Mouse (Mus musculus): ENCODE measurements around the gene Arl4a.

Arl4a gene

DNA sequence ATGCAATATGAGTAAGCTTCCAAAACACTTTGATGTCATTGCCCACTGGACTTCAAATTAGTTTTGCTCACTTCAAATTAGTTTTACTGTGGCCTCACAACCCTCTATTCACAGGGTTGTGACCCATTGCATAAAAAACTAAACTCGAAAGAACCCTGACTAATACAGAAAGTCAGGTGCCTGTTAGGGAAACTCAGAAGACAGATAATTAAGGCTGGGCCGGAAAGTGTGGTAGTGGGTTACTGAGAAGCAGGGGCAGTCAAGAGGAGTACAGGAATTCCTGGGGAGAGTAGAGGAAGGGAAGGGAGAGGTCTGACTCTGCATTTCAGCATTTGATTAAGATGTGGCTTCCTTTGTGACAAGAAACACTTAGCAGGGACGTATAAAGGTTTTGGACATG, 29.4 kb downstream of the Arl4a start:
- DNase-seq (ENCODE audit: low spot score) = no peak

DNA sequence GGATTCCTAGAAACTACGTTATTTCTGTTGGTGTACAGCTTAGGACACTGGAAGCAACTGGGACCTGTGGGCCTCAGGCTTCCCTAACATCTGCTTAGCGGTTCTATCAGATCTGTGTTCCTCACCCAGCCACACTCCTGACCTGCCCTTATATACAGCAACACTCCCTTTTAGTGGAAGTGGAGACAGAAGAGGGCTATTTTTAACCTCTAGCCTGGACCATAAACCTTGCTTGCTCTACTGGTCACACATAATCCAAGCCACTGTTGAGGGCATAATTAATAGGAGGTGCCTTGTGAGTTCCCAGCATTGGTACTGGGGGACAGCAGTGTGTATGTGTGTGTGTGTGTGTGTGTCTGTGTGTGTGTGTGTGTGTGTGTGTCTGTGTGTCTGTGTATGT, 33.1 kb downstream of the Arl4a start:
- DNase-seq (ENCODE audit: low spot score) = no peak

DNA sequence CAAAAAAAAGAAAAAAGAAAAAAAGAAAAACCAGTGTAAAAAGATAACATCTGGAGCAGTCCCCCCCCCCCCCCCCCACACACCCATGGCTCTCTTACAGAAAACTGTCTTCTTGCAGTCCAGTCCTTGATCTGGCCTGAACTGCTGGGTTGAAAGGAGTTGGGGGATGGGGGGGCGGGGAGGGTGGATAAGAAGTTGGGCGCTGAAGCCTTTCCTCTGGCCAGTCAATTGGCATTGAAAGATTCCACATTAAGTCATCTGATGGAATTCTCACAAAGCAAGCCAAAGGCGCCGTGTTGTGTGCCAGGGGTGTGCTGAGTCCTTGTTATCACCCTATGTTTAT, 39.0 kb downstream of the Arl4a start:
- no peak for DNase-seq (ENCODE audit: low spot score)

DNA sequence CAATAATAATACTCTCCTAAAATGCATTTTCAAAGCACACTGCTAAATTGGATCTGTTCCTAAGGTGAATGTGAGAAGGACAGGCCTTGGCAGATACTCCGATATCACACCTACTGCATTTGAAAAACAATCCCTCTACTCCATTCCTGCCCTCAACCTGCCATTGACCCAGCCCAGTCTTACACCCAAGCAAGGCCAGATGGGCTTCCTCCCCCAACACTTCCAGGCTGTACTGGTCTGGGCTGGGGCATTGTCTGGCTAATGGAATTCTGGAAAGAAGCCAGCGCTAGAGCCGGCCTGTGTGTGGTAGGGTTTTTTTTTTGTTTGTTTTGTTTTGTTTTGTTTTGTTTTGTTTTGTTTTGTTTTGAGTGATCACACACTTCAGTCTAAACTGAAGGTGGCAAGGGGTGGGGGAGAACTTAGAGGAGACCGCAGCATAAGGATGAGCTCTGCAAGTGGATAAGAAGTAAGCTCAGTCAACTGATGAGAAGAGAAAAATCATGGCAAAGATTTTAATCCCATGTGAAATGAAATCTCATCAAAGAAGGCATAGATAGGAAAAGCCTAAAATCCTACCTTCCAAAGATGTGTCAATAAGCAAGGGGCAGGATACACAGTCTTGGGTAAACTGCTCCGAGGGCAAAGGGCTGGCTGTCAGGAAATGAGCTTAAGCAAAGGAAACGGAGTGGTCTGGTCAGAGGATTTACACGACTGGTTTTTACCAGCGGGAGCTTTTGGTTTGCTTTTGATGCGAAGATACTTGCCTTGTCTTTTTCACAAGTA, 39.6 kb downstream of the Arl4a start:
- no peak for DNase-seq (ENCODE audit: low spot score)

DNA sequence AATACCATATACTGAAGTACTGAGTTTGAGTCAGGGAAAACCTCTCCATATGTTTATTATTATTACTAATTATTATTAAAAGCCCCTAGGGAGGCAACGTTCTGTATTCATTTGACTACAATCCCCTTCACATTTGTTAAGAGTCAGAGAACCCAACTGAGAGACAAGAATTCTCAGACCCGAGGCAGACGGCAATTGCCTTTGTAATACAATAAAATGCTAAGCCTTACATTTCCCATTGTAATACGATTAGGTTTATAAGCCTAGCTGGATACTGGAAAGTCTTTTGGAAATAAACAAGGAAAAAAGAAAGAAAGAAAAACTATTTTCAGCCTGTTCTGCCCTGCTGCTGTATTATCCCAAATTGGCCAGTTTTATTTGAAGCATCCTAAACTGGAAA, 40.2 kb downstream of the Arl4a start:
- DNase-seq (ENCODE audit: low spot score) = no peak

DNA sequence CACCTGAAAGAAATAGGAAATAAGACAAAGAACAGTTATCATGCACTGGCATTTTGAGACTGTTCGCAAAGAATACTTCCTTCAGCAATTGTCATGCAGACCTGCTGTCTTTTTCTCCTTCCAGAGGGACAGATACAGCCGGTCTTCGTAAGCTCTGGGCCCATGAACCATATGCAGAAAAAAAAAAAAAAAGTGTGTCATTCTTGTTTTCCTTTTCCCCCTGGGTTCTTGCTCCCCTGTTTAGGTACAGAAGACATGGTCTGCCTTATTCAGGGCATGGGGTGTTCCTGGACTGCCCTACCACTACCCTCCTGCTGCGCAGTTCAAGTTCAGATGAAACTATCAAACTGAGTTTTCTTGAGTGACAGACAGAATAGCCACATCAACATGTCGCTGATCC, 41.8 kb downstream of the Arl4a start:
- no peak for DNase-seq (ENCODE audit: low spot score)

DNA sequence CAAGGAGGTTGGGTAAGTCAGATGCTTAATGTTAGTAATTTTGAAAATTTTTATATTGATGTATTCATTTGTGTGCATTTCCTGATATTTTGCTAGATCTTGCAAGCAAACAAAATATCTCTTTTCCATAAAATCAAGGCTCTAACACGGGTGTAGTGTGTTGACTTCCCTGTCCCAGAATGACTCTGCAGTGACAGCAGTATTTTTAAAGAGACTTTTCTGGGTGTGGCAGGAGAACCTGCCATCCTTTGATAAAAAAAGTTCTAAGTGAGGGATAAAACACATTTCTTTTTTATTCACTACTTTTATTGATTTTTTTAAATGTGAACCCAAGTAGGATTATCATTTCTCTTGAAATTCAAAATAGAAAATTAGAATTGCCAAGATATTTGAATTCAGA, 42.2 kb downstream of the Arl4a start:
- DNase-seq (ENCODE audit: low spot score) = no peak

DNA sequence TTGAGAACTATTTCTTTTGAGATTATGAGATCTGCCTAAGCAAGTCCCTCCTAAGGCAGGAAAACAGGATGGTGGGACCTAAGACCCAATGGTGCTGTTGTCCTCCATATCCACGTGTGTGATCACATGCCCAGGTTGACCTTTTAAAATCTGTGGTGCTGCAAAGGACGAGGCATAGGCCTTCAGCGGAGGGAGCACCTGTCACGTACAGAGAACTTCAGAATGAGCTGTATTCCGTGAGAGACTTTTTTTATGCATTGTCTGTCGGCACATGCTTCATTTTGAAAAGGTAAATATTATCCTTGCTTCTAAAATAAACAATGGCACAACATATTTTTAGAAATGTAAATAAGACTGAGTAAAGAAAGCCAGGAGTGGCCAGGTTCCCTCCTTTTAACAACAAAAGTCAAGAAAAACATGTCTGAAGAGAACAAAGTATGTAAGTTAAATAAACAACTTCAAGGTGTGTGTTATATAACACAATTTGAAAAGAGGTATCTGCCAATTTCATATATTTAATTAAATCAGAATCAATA, 45.0 kb downstream of the Arl4a start:
- DNase-seq (ENCODE audit: low spot score) = no peak

DNA sequence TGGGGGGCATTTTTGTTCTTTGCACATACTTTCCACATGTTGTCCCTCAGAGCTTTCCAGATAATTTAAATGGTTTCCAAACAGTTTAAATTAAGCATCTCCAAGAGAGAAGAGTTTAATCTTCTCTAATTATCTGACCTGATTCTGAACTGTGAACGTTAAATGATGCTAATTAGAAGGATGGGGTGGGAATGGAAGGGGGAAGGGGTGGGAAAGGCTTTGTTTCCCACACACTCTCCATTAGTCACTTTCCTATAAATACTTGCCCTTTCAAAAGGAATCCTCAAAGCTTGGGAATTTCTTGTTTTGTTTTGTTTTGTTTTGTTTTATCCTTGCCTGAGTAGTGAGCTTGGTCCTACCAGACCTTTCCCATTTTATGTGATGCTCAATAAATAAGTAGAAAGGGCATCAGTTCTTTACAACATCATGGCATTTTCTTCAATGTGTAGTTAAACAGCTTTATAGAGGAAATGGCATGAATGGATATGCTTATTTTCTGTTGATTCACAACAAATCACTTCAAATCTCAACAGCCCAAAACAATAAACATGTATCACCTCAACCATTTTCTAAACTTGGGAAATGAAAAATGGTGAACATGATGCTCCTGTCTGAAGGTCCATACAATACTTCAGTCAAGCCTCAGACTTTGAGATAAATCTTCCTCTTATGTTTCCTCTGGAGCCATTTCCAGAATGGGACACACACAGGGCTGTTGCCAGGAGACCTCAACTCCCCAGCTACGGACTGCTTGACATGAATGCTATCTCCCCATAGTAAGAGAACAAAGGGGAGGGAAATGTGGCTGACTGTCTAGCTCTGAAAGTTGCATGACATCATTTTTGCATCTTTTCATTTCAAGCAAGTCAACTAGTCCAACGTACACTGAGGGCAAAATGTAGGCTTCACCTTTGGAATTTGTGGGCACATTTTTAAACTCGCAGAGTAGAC, 46.7 kb downstream of the Arl4a start:
- no peak for DNase-seq (ENCODE audit: low spot score)

DNA sequence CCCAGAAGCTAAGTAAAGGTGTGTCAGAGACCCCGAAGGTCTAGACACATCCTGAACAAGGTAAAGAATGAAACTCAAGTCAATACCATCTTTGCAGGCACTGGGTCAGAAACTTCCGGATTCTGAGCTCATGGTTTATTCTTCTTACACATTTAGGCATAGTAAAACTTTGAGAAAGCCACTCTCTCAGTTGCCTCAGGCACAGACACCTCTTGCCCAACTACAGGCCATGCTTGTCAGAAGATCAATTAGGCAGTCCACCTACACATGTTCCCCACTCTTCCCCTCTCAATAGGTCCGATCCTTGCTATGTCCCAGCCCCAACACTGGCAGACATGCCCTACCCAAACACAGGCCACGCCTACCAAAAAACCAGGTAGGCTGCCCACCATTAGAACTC, 48.7 kb downstream of the Arl4a start:
- no peak for DNase-seq (ENCODE audit: low spot score)

DNA sequence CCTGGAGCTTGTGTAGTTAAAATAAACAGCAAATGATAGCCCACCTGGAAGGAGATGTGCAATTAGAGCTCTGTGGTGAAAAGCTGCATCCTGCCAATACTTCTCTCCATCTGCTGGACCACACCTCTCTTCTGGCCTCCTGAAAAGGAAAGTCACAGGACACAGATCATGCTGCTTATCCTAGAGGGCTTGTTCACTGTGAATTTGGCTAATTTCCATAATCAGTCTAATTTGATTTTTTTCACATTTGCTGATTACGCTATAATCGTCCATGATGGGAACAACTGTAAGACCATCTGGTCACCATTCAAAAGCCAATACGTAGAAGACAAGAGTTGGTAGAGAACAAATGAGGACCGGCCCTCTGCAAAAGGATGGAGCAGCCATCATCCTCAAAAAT, 50.6 kb downstream of the Arl4a start:
- no peak for DNase-seq (ENCODE audit: low spot score)

DNA sequence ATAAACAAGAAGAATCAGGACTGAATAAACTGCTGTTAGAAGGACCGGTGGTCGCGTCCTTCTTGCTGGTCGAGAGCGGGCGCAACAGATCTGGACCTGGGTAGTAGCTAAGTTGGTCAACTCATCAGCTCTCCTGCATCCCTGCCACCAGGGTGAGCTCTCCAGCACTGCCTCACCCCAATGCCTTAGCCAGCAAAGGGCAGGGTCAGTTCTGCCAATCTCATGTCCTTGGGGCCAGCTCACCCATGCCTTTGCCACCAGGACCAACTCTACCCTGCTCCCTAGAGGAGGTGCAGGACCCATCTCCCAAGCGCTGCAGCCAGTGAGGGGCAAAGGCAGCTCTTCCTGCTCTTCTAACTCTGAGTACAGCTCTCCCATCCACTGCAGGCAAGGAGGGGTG, 52.2 kb downstream of the Arl4a start:
- no peak for DNase-seq (ENCODE audit: low spot score)

DNA sequence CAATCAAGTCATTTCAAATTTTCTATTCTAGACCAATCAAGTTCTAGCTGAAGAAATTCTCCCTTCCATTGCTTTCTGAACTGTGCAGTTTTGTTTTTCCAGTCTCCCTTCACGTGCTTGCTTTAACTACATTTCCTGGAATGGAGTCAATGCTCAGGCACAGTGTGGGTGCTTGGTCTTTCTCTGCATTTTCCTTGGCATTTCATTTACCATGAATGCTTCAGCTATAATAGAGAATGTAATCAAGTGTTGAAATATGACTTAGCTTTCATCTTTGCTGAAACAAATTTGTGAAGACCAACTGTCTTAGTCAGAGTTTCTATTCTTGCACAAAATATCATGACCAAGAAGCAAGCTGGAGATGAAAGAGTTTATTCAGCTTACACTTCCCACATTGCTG, 58.0 kb downstream of the Arl4a start:
- no peak for DNase-seq (ENCODE audit: low spot score)

DNA sequence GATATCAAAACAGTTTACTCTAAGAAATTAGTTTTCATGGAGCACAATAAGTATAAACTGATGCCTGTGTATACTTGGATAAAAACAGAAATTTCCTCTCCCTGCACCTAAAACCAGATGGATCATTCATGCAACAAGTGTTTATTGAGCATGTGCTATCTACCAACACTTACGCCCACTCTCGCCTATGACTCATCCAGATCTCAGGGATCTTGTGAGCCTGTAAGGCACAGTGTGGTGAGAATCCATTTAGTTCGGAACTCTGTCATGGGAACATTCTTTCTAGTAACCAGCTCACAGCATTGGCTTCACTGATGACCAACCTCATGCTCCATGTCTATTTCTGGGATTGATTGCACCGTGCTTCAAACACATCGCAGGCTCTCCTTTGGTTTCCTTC, 58.8 kb downstream of the Arl4a start:
- no peak for DNase-seq (ENCODE audit: low spot score)

DNA sequence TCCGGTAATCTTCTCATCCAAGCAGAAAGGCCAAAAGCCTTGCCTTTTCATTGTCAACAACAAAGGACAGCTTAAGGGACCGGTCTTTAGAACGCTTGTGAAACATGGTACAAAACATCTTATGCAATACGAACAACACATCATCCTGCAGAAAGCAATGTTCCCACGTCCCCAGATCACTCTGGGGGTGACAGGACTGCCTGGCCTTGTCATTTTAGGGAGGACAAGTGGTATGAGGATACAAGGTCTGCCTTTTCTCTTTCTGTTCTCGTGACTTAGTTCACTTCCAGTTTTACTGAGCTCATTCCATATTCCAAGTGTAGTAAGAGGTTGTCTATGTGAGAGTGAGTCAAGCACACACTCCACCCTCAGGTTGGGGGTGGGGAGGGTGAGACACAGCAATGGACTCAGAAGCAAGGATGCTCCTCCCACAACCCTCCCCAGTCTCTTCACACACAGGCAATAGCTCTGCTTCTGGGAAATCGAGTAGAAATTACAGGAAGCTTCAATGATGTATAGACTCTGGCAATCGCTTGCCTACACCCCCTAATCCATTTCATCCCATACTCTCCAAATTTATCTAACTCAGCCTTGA, 59.7 kb downstream of the Arl4a start:
- no peak for DNase-seq (ENCODE audit: low spot score)

DNA sequence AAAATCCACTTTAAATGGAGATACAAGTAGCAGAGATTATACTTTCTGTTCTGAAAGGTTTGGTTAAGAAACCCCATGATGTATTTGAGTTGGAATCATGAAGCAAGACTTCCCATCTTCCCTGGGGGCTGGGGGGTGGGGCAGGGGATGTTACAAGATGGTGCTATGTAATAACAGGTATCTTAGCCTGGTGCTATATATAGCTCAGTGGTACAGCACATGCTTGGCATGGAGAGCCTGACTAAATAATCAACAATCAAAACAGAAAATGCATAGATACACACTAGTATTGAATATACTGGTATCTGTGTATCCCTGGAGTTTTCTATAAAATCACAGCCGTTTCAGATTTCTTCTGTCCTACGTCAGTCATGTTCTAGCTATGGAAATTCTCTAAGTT, 61.4 kb downstream of the Arl4a start:
- no peak for DNase-seq (ENCODE audit: low spot score)

DNA sequence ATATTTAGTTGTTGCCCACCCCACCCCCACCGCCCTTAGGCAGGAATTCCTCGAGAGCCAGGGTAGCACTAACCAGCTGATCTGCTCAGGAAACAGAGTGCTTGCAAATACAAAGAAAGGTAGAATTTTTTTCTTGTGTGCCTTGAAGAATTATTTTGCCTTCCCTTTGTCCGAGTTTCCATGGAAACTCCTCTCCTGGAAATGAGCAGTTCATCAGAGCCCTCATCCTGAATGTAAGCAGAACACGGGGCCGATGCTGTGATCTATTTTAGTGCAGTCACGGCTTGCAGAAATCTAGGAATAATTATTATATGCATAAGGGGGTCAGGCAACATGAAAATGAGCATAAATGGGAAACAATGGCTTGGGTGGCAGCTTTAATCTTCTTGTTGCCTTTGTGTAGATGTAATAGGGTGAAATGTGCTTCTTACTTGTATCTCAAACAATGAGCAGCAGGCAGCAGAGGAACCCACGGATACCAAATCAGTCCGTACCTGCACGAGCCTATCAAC, 61.9 kb downstream of the Arl4a start:
- no peak for DNase-seq (ENCODE audit: low spot score)

DNA sequence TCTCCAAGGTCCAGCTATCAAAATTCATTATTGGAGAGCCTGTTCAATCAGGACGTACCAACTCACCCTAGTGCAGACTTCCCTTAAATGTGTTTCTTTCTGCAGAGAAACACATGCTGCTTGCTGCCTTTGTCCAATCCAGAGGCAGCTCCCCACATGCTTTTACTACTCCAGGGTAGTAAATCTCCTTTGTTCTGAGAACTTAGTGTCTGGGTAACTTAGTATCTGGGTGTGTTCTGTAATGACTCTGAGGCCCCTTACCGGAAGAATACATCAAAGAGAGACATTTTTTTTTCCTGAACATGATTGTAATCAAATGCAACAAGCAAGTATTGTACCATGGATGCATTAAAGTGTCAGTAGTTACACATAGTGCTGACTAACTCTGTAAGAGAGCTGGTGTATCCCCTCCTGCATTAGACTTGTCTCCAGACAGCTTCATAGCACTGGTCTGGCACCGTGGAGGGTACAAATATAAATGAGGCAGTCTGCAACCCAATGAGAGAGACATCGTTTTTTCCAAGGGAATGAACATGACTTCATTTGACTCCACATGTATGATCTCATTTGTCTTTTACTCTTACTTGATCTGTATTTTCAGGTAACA, 62.7 kb downstream of the Arl4a start:
- DNase-seq (ENCODE audit: low spot score) = no peak

DNA sequence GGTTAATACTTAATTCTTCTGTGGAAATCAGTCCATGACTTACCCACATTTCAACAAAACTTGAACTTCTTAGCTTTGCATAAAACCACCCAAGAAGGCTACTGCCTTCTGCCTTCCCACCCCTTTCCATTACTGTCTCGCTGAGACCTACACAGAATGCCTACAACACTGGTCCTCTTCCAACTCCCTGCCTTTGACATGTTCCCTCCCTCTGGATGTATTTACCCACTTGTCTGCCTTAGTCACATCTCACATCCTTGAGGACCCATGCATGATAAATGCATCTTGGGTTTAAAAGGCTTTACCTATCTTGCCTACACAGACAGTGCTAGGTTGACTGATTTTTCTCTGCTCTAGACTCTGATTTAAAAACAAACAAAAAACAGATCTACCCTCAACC, 63.6 kb downstream of the Arl4a start:
- no peak for DNase-seq (ENCODE audit: low spot score)

DNA sequence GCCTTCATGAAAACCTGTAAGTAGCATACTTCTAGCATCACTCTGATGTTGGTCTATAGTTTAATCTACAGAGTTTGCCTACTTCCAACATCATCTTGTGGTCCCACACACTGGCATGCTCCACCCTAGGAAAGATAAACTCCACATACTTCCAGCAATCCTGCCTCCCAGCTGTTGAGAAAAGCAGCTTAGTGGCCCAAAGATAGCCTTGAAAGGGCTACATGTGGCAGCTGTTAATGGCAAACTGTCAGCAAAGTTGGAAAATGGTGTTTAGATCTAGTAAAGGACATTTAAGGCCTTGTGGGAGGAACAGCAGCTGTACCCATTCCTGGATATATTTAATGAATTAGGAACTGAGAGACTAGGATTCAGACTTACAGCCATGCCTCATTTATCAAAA, 68.3 kb downstream of the Arl4a start:
- no peak for DNase-seq (ENCODE audit: low spot score)

DNA sequence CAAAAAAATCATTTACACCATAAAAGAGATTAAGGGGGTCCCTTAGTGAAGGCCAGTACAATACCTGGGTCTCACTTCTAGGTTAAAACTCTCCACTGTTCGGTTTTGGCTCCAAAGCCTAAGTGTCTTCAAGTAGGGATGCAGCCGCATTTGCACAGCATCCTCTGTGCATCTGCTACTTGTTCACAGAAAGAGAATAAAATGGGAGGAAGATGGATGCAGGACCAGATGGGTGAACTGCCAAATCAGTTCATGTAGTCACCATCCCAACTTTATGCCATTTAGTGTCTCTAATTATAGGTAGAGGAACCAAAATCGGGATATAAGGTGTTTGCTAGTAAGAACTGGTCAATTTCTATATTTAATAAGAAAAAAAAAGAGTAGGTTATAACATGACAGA, 69.7 kb downstream of the Arl4a start:
- no peak for DNase-seq (ENCODE audit: low spot score)

DNA sequence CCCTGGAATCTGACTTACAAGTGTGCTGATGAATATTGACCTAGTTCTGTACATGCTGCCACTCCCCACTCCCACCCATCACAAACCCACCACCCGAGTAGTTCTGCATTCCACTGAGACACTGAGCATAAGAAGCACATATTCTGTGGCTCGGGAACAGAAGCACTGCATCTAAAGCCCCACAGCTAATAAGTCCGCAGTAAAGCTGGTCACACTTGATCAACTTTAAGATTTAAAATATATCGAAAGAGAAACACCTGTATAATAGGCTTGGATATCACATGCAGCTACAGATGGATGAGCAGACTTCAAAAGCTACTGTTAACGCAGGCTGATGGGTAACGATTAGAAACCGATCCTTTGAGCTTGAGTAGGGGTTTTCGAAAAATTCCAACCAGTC, 78.7 kb downstream of the Arl4a start:
- no peak for DNase-seq (ENCODE audit: low spot score)
